Mouse (Mus musculus) brain, embryonic 14.5 days (tissue): ENCODE results near the gene Etfb.

Experiments
- CTCF ChIP-seq: fragments of 200-500 bp; IDR thresholded peaks from 2 replicates; pipeline ENCODE4 v1.5.1; 2012; ENCODE audit warnings: inconsistent platforms, mild to moderate bottlenecking, moderate library complexity, borderline replicate concordance; ENCODE audit not compliant: insufficient read depth, insufficient read length; ENCODE audit errors: extremely low read depth
- POLR2A ChIP-seq: fragments of 200-500 bp; IDR thresholded peaks from 2 replicates; pipeline ENCODE4 v1.6.1; 2012; ENCODE audit warnings: mild to moderate bottlenecking, inconsistent platforms, borderline replicate concordance; ENCODE audit not compliant: poor library complexity, insufficient read depth, insufficient read length, severe bottlenecking; ENCODE audit errors: extremely low read depth

GRCm38 (mm10) chr7:43434676-43435075 is 9.2 kb upstream of the Etfb start:
- no peak for TF ChIP-seq CTCF
- TF ChIP-seq POLR2A, result no peak
